Mouse (Mus musculus): ENCODE results near the gene Atp6v1g1.

- TF ChIP-seq CTCF (IDR thresholded peaks at IDR 0.05; ENCODE audit: control insufficient read depth, insufficient read depth, insufficient replicate concordance, low read depth, low read length) (no peak), POLR2A (IDR thresholded peaks at IDR 0.05; ENCODE audit: control insufficient read depth, low read depth, low read length) (no peak)
Observed at GRCm38 (mm10) chr4:63589987-63590386, 45.4 kb downstream of the Atp6v1g1 start.

All from testis, adult 2 months (tissue).